In genomic region chr16:23976196-23976595, GRCm38 (mm10) we compare ENCODE assay signal across 32 mouse cellular contexts. TPM values are rescaled to one million over a fixed set of nuclear protein-coding genes. Genes with fewer than 3 reads are reported as not detected.
DNase-seq lines count a peak whose midpoint lies in the region; ATAC-seq and TF ChIP-seq lines count a peak whose summit lies in the region.
"Had no signal": no experiment of that assay in that cellular context is flagged by ENCODE, and none has a peak within 500 bp of the region (broad histone marks: within the 10 kb centered on the region; RNA-seq: fewer than 3 reads in every experiment).

No protein-coding gene starts in this region.

- no peak overlapping the region for H3K4me2 ChIP-seq in liver, embryonic 11.5 days
- H3K4me2 ChIP-seq: forebrain, embryonic 13.5 days; heart, embryonic 13.5 days; hindbrain, embryonic 14.5 days had no signal

- H3K4me1 ChIP-seq in liver, adult 2 months (ENCODE audit: control insufficient read depth, insufficient read depth, low read length), result peaks cover 32% of the 10 kb centered on the region
- peaks cover 7% of the 10 kb centered on the region; the same call in 1 of the 2 replicates for H3K4me1 ChIP-seq in liver, embryonic 11.5 days (replicated peaks; ENCODE audit: control insufficient read depth, insufficient read depth, low read length)
- H3K4me1 ChIP-seq in bone marrow macrophage, adult 2 months (ENCODE audit: control insufficient read depth, insufficient read depth, low read length), result peaks cover 43% of the 10 kb centered on the region

- H3K9me3 ChIP-seq in liver, embryonic 11.5 days (ENCODE audit: control insufficient read depth, low read length), result no peaks in the 10 kb centered on the region
- H3K9me3 ChIP-seq: forebrain, embryonic 10.5 days; forebrain, embryonic 13.5 days; heart, embryonic 10.5 days; heart, embryonic 13.5 days had no signal

- peak; percentile 73 for DNase-seq in liver, adult 2 months (ENCODE audit: extremely low read depth, low read depth, low spot score)
- DNase-seq in liver, embryonic 11.5 days (ENCODE audit: low spot score), result no peak
- no peak for DNase-seq in frontal cortex, postnatal 36 days (ENCODE audit: low spot score in 2 of 2)
- no peak for DNase-seq in thymus, postnatal 36 days
- DNase-seq: adrenal gland, adult 8-10 months; adrenal gland, postnatal 25 days; cerebellum, adult 11 months; cerebellum, adult 2 months; cerebellum, postnatal 10 days; forebrain, postnatal 0 days; gastrocnemius, postnatal 14 days; heart, adult 2 months; heart, postnatal 14 days; heart, postnatal 4 days had no signal

- no peak for ATAC-seq in liver, embryonic 11.5 days (replicated peaks; ENCODE audit: low FRiP score)
- ATAC-seq in granulocyte monocyte progenitor cell, adult 5-6 weeks (replicated peaks; ENCODE audit: poor library complexity, severe bottlenecking), result peak; percentile 38
- ATAC-seq: activated CD4-positive, CD25-positive, alpha-beta regulatory T cell, adult 4 months; forebrain, embryonic 13.5 days; forebrain, postnatal 0 days; hindbrain, postnatal 0 days; inflammation-experienced regulatory T-cells, adult 6 months; intestine, embryonic 16.5 days had no signal

- peaks cover 32% of the 10 kb centered on the region for H3K36me3 ChIP-seq in liver, adult 2 months (ENCODE audit: control insufficient read depth, insufficient read depth, low read length)
- H3K36me3 ChIP-seq in liver, embryonic 11.5 days (ENCODE audit: control insufficient read depth, insufficient read depth, low read length), result no peaks in the 10 kb centered on the region
- H3K36me3 ChIP-seq: forebrain, embryonic 10.5 days; heart, embryonic 10.5 days; heart, embryonic 13.5 days had no signal

- no peak overlapping the region for H3K9ac ChIP-seq in liver, adult 2 months (ENCODE audit: low read depth, low read length)
- H3K9ac ChIP-seq in liver, embryonic 11.5 days (ENCODE audit: low read depth, low read length), result no peak overlapping the region
- H3K9ac ChIP-seq: forebrain, embryonic 13.5 days; forebrain, postnatal 0 days; heart, embryonic 13.5 days; hindbrain, embryonic 14.5 days had no signal

- 0 out of 2 replicates have a peak, but pooled peaks cover 5% of the 10 kb centered on the region for H3K79me2 ChIP-seq in liver, adult 2 months (ENCODE audit: control insufficient read depth, insufficient read depth, low read length)

- TF ChIP-seq CTCF in liver, adult 2 months (IDR thresholded peaks at IDR 0.05; ENCODE audit: low read depth, low read length), result no peak
- TF ChIP-seq CTCF in bone marrow macrophage, adult 2 months (IDR thresholded peaks at IDR 0.05; ENCODE audit: low read depth, low read length), result no peak

- H3K27me3 ChIP-seq in liver, adult 2 months (ENCODE audit: control insufficient read depth, insufficient read depth, low read length), result no peaks in the 10 kb centered on the region
- H3K27me3 ChIP-seq in liver, embryonic 11.5 days (replicated peaks; ENCODE audit: control insufficient read depth, insufficient read depth, low read length), result peaks cover 21% of the 10 kb centered on the region

- no peak for TF ChIP-seq POLR2A in liver, adult 2 months (IDR thresholded peaks at IDR 0.05; ENCODE audit: extremely low read depth, insufficient read depth, low read length)
- TF ChIP-seq POLR2A in bone marrow macrophage, adult 2 months (IDR thresholded peaks at IDR 0.05; ENCODE audit: borderline replicate concordance, low read depth, low read length), result no peak

- 34% methylated on average over 2 of the region's 2 CpGs for whole genome bisulfite sequencing in liver, adult 2 months
- WGBS in liver, embryonic 11.5 days, result 88% methylated on average over 2 of the region's 2 CpGs

- no peak overlapping the region for H3K4me3 ChIP-seq in liver, adult 2 months (ENCODE audit: insufficient read depth, low read depth, low read length)
- no peak overlapping the region for H3K4me3 ChIP-seq in liver, embryonic 11.5 days (ENCODE audit: low read depth, low read length)
- H3K4me3 ChIP-seq in bone marrow macrophage, adult 2 months (ENCODE audit: insufficient read depth, low read length), result no peak overlapping the region
- H3K4me3 ChIP-seq: forebrain, embryonic 10.5 days; forebrain, embryonic 13.5 days; heart, adult 2 months; heart, embryonic 10.5 days; heart, embryonic 13.5 days had no signal

- H3K27ac ChIP-seq in liver, adult 2 months (replicated peaks; ENCODE audit: insufficient read depth, low read depth, low read length), result 0 out of 2 replicates have a peak overlapping the region, but pooled peaks have one; percentile 18
- no peak overlapping the region for H3K27ac ChIP-seq in liver, embryonic 11.5 days (ENCODE audit: low read depth, low read length)
- 0 out of 2 replicates have a peak overlapping the region, but pooled peaks have one; percentile 28 for H3K27ac ChIP-seq in bone marrow macrophage, adult 2 months (ENCODE audit: insufficient read depth, low read depth, low read length)
- H3K27ac ChIP-seq: forebrain, embryonic 10.5 days; forebrain, embryonic 13.5 days; heart, adult 2 months; heart, embryonic 10.5 days; heart, embryonic 13.5 days; hindbrain, embryonic 14.5 days; hindbrain, postnatal 0 days had no signal

RNA-seq across cellular contexts. Expression of gene Gm37419, which starts 12.1 kb away (rescaled TPM):
- total RNA-seq in liver, adult 2 months (2014; rRNA removed), result not detected in 2 replicates
- not detected in 2 replicates for polyA plus RNA-seq in liver, adult 2 months (2012; rRNA removed)
- polyA plus RNA-seq in liver, embryonic 11.5 days (2014; fragmentation: Nextera tagmentation; extraction: Ambion mirVana), result not detected in 2 replicates
- not detected in 2 replicates for polyA plus RNA-seq in bone marrow macrophage, adult 2 months (2012; ENCODE audit: insufficient read depth, insufficient read length, missing spikeins)
- total RNA-seq in granulocyte monocyte progenitor cell, adult 5-6 weeks (2014; fragmentation: Nextera tagmentation), result not detected in 2 replicates
- total RNA-seq in granulocyte monocyte progenitor cell, adult 5-6 weeks (2017), result not detected in 2 replicates
- total RNA-seq: adrenal gland, adult 8-10 months; adrenal gland, postnatal 25 days; ES-E14; forebrain, postnatal 0 days; gastrocnemius, postnatal 14 days; gastrocnemius, postnatal 4 days; heart, adult 2 months; heart, postnatal 14 days; heart, postnatal 4 days; hindbrain, postnatal 0 days had no signal
- polyA plus RNA-seq: activated CD4-positive, CD25-positive, alpha-beta regulatory T cell, adult 4 months; cerebellum, adult 2 months; embryonic facial prominence, embryonic 11.5 days; embryonic facial prominence, embryonic 14.5 days; forebrain, embryonic 10.5 days; forebrain, embryonic 13.5 days; forebrain, postnatal 0 days; frontal cortex, adult 2 months; heart, adult 2 months; heart, embryonic 10.5 days; heart, embryonic 13.5 days; heart, embryonic 16.5 days; hindbrain, embryonic 11.5 days; hindbrain, embryonic 14.5 days; hindbrain, postnatal 0 days; inflammation-experienced regulatory T-cells, adult 6 months; intestine, embryonic 16.5 days had no signal

RNA-seq across cellular contexts. Expression of gene Bcl6, which starts 12.5 kb away (rescaled TPM):
- total RNA-seq in liver, adult 2 months (2014; rRNA removed), result 20.6 and 21.2 TPM in 2 replicates
- polyA plus RNA-seq in liver, adult 2 months (2012; rRNA removed), result 4.5 and 5.9 TPM in 2 replicates
- polyA plus RNA-seq in liver, embryonic 11.5 days (2014; fragmentation: Nextera tagmentation; extraction: Ambion mirVana), result 0.38 and 0.42 TPM in 2 replicates
- 41.0 and 47.5 TPM in 2 replicates for polyA plus RNA-seq in bone marrow macrophage, adult 2 months (2012; ENCODE audit: insufficient read depth, insufficient read length, missing spikeins)
- total RNA-seq in granulocyte monocyte progenitor cell, adult 5-6 weeks (2014; fragmentation: Nextera tagmentation), result 4.4 and 5.7 TPM in 2 replicates
- total RNA-seq in granulocyte monocyte progenitor cell, adult 5-6 weeks (2017), result 1.5 and 2.1 TPM in 2 replicates

RNA-seq across cellular contexts. Expression of gene Rtp2, which starts 44.0 kb away (rescaled TPM):
- total RNA-seq in liver, adult 2 months (2014; rRNA removed), result not detected in 2 replicates
- polyA plus RNA-seq in liver, adult 2 months (2012; rRNA removed), result not detected in 2 replicates
- polyA plus RNA-seq in liver, embryonic 11.5 days (2014; fragmentation: Nextera tagmentation; extraction: Ambion mirVana), result not detected in 2 replicates
- polyA plus RNA-seq in bone marrow macrophage, adult 2 months (2012; ENCODE audit: insufficient read depth, insufficient read length, missing spikeins), result not detected in 2 replicates
- not detected in 2 replicates for total RNA-seq in granulocyte monocyte progenitor cell, adult 5-6 weeks (2014; fragmentation: Nextera tagmentation)
- not detected in 2 replicates for total RNA-seq in granulocyte monocyte progenitor cell, adult 5-6 weeks (2017)
- total RNA-seq: adrenal gland, adult 8-10 months; adrenal gland, postnatal 25 days; gastrocnemius, postnatal 14 days; gastrocnemius, postnatal 4 days; heart, adult 2 months; heart, postnatal 14 days; heart, postnatal 4 days; hindbrain, postnatal 0 days had no signal
- polyA plus RNA-seq: activated CD4-positive, CD25-positive, alpha-beta regulatory T cell, adult 4 months; cerebellum, adult 2 months; embryonic facial prominence, embryonic 11.5 days; forebrain, embryonic 10.5 days; forebrain, embryonic 13.5 days; heart, adult 2 months; heart, embryonic 10.5 days; heart, embryonic 13.5 days; heart, embryonic 16.5 days; hindbrain, embryonic 11.5 days; hindbrain, embryonic 14.5 days; inflammation-experienced regulatory T-cells, adult 6 months; intestine, embryonic 16.5 days had no signal
